Mouse (Mus musculus): ENCODE data around the gene Mgme1.

The Mgme1 gene

GRCm38 (mm10) chr2:144305721-144306294 lies 35.3 kb downstream of the Mgme1 start:
- no peak for DNase-seq (ENCODE audit: extremely low read depth, low read depth)

GRCm38 (mm10) chr2:144308561-144308960 lies 38.1 kb downstream of the Mgme1 start:
- DNase-seq (ENCODE audit: extremely low read depth, low read depth), result no peak

- DNase-seq (ENCODE audit: extremely low read depth, low read depth), result no peak
Measured at GRCm38 (mm10) chr2:144310273-144310672, 39.8 kb downstream of the Mgme1 start.

- no peak for DNase-seq (ENCODE audit: extremely low read depth, low read depth)
Measured at GRCm38 (mm10) chr2:144311372-144311771, 40.9 kb downstream of the Mgme1 start.

DNA sequence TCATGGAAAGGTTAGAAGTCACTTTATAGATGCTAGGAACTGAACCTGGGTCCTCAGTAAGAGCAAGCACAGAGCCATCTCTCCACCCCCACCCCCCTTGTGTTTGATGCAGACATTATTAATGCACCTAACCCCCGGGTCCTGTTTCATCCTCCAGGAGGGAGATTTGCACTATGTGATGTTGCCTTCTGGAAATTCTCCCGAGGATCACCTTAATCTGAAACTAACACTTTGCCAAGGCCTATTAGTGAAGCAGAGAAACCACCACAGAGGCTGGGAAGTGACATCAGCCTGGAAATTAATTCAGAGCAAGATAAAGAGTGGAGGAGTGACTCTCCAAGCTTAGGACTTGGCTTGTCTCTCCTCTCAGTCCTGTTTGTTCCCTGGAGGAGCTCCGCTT lies 53.8 kb downstream of the Mgme1 start:
- DNase-seq (ENCODE audit: extremely low read depth, low read depth), result no peak

DNA sequence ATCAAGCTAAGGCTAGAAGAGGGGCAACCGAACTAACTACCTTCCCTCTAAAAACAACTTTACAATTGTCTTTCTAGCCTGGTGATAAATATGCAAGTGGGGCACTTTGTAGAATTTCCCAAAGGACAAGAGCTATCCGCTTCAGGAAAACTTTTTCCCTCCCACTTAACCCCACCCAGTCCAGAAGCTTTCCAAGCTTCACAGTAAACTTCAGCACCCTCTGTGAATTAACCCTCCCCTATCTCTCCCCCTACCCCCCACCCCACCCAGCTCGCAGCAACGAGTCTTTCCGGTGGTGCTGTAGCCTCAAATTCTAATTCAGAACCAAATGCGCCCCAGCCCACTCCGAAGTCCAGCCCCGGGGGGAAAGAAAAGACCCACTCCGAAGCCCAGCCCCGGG lies 59.0 kb downstream of the Mgme1 start:
- DNase-seq (ENCODE audit: extremely low read depth, low read depth), result no peak

DNA sequence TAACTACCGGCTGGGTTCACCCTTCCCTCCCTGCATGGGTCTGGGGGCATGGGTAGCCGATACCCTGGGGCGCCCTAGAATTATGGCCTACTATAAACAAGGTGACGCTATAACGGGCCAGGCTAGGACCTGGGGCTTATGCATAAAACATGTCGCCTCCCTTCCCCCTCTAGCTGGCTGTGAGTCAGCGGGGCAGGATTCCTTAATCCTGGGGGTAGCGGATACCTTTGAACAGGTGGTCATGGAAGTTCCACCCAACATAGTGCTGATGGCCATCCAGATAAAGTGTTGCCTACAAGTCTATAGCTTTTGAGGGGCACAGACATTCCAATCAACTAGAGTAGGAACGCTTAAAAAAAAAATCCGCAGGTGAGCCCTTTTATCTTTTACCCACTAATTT lies 59.5 kb downstream of the Mgme1 start:
- no peak for DNase-seq (ENCODE audit: extremely low read depth, low read depth)

DNA sequence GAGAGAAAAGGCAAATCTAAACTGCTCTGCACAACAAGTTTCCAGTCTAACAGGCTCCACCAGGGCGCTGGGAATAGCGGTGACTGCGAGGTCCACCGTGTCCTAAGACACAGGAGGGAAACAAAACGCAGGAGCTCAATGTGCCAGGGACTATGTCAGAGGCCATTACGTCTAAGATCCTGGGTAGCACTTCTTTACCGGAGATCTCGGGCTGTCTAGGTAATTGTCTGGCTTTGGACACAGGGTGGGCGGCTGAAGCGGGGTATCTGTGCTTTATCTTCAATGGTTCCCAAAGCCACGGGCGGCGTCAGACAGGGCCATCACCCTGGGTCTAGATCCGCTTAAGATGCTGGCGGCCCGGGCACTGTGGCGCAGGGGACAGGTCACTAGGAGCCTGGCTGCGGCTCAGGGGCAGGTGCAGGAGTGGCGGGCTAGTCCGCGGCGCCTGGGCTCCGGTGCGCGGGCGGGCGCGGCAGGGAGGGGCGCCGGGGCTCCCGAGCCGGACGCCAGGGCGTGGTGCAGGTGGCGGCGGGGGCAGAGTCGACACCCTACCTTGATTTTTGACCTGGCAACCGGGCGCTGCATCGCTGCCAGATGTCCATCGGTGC lies 60.0 kb downstream of the Mgme1 start:
- no peak for DNase-seq (ENCODE audit: extremely low read depth, low read depth)
